In genomic region chr4:117646926-117647755, GRCm38 (mm10) we compare ENCODE assay signal across 16 mouse cellular contexts. TPM values are rescaled to one million over a fixed set of nuclear protein-coding genes. Genes with fewer than 3 reads are reported as not detected.
A peak's percentile ranks its signal among the peaks of the same experiment; 100 is the strongest.
DNase-seq lines count a peak whose midpoint lies in the region; ATAC-seq lines count a peak whose summit lies in the region.
"Had no signal": no experiment of that assay in that cellular context is flagged by ENCODE, and none has a peak within 500 bp of the region (broad histone marks: within the 10 kb centered on the region; RNA-seq: fewer than 3 reads in every experiment).

No protein-coding gene starts in this region.

- DNase-seq in heart, postnatal 36 days: no peak
- DNase-seq in limb, embryonic 10.5 days (ENCODE audit: low spot score): no peak
- DNase-seq in gastrocnemius, postnatal 36 days: no peak
- DNase-seq in right cerebral cortex, postnatal 14 days: no peak
- no peak for DNase-seq in kidney, postnatal 4 days
- DNase-seq: adrenal gland, postnatal 25 days; embryo, embryonic 11 days; gastrocnemius, postnatal 14 days; kidney, adult 18-20 months; right cerebral cortex, adult 18-20 months; thymus, adult 2 months had no signal

- no peak for ATAC-seq in heart, embryonic 11.5 days (replicated peaks; ENCODE audit: insufficient number of reproducible peaks, low FRiP score, low TSS enrichment)
- ATAC-seq in forebrain, embryonic 15.5 days (replicated peaks): no peak
- no peak for ATAC-seq in neural tube, embryonic 12.5 days (ENCODE audit: low FRiP score, low read depth)

- WGBS in heart, embryonic 11.5 days (ENCODE audit: insufficient replicate concordance): 48% methylated on average over 23 of the region's 23 CpGs
- 19% methylated on average over 23 of the region's 23 CpGs for WGBS in forebrain, embryonic 15.5 days
- 78% methylated on average over 23 of the region's 23 CpGs for WGBS in limb, embryonic 10.5 days
- 60% methylated on average over 23 of the region's 23 CpGs for WGBS in neural tube, embryonic 12.5 days

- no peaks in the 10 kb centered on the region for H3K36me3 ChIP-seq in heart, embryonic 11.5 days (ENCODE audit: control insufficient read depth, insufficient read depth, low read length)
- no peaks in the 10 kb centered on the region for H3K36me3 ChIP-seq in forebrain, embryonic 15.5 days
- peaks cover 29% of the 10 kb centered on the region for H3K36me3 ChIP-seq in limb, embryonic 10.5 days
- peaks cover 2% of the 10 kb centered on the region; the same call in 1 of the 2 replicates for H3K36me3 ChIP-seq in neural tube, embryonic 12.5 days

- H3K4me2 ChIP-seq in heart, embryonic 11.5 days: no peak overlapping the region
- no peak overlapping the region for H3K4me2 ChIP-seq in forebrain, embryonic 15.5 days (replicated peaks)
- 0 out of 2 replicates have a peak overlapping the region, but pooled peaks have one; percentile 2 for H3K4me2 ChIP-seq in neural tube, embryonic 12.5 days (replicated peaks)

- no peaks in the 10 kb centered on the region for H3K9me3 ChIP-seq in heart, embryonic 11.5 days (replicated peaks; ENCODE audit: control insufficient read depth, low read length)
- no peaks in the 10 kb centered on the region for H3K9me3 ChIP-seq in forebrain, embryonic 15.5 days
- no peaks in the 10 kb centered on the region for H3K9me3 ChIP-seq in limb, embryonic 10.5 days (replicated peaks)
- no peaks in the 10 kb centered on the region for H3K9me3 ChIP-seq in neural tube, embryonic 12.5 days

- intact Hi-C loops in heart, postnatal 36 days (cut with DNase I): no loop called here
- intact Hi-C loops in gastrocnemius, postnatal 36 days (cut with DNase I): no loop called here

- no peak overlapping the region for H3K4me3 ChIP-seq in heart, embryonic 11.5 days (ENCODE audit: low read depth, low read length)
- no peak overlapping the region for H3K4me3 ChIP-seq in forebrain, embryonic 15.5 days
- H3K4me3 ChIP-seq in limb, embryonic 10.5 days: no peak overlapping the region
- H3K4me3 ChIP-seq in neural tube, embryonic 12.5 days: no peak overlapping the region
- H3K4me3 ChIP-seq: erythroblast, embryonic 14.5 days had no signal

- 0 out of 2 replicates have a peak overlapping the region, but pooled peaks have one; percentile 10 for H3K9ac ChIP-seq in heart, embryonic 11.5 days (ENCODE audit: low read depth, low read length)
- no peak overlapping the region for H3K9ac ChIP-seq in forebrain, embryonic 15.5 days (replicated peaks)
- 0 out of 2 replicates have a peak overlapping the region, but pooled peaks have one; percentile 17 for H3K9ac ChIP-seq in neural tube, embryonic 12.5 days

- peaks cover 21% of the 10 kb centered on the region for H3K4me1 ChIP-seq in heart, embryonic 11.5 days (ENCODE audit: control insufficient read depth, insufficient read depth, low read length)
- peaks cover 49% of the 10 kb centered on the region for H3K4me1 ChIP-seq in forebrain, embryonic 15.5 days
- H3K4me1 ChIP-seq in limb, embryonic 10.5 days: peaks cover 80% of the 10 kb centered on the region
- H3K4me1 ChIP-seq in neural tube, embryonic 12.5 days: peaks cover 49% of the 10 kb centered on the region

- H3K27me3 ChIP-seq in heart, embryonic 11.5 days (ENCODE audit: control insufficient read depth, insufficient read depth, low read length): no peaks in the 10 kb centered on the region
- no peaks in the 10 kb centered on the region for H3K27me3 ChIP-seq in forebrain, embryonic 15.5 days
- 0 out of 2 replicates have a peak, but pooled peaks cover 5% of the 10 kb centered on the region for H3K27me3 ChIP-seq in limb, embryonic 10.5 days (ENCODE audit: low read depth, poor library complexity, severe bottlenecking)
- no peaks in the 10 kb centered on the region for H3K27me3 ChIP-seq in neural tube, embryonic 12.5 days (replicated peaks)

- no peak overlapping the region for H3K27ac ChIP-seq in heart, embryonic 11.5 days (ENCODE audit: low read depth, low read length)
- peak overlapping the region; percentile 32; the same call in 1 of the 2 replicates for H3K27ac ChIP-seq in forebrain, embryonic 15.5 days (replicated peaks)
- H3K27ac ChIP-seq in limb, embryonic 10.5 days: peak overlapping the region; percentile 75
- 0 out of 2 replicates have a peak overlapping the region, but pooled peaks have one; percentile 4 for H3K27ac ChIP-seq in neural tube, embryonic 12.5 days
- H3K27ac ChIP-seq: macrophage had no signal

RNA-seq across cellular contexts. Expression of gene Dmap1, which starts 34.9 kb away (rescaled TPM):
- 51.3 and 53.0 TPM in 2 replicates for polyA plus RNA-seq in heart, embryonic 11.5 days (2014; fragmentation: Nextera tagmentation; extraction: Ambion mirVana)
- total RNA-seq in heart, postnatal 36 days (2021): 10 to 100 TPM; 18.2 to 20.3 TPM
- 78.7 and 81.2 TPM in 2 replicates for polyA plus RNA-seq in forebrain, embryonic 15.5 days (2015; fragmentation: Nextera tagmentation; extraction: Ambion mirVana)
- 89.7 and 92.2 TPM in 2 replicates for polyA plus RNA-seq in limb, embryonic 10.5 days (2016; fragmentation: Nextera tagmentation; extraction: Ambion mirVana)
- 66.3 and 77.5 TPM in 2 replicates for polyA plus RNA-seq in neural tube, embryonic 12.5 days (2016; fragmentation: Nextera tagmentation; extraction: Ambion mirVana)
- 10 to 100 TPM; 14.4 to 16.2 TPM for total RNA-seq in gastrocnemius, postnatal 36 days (2021)
